Mouse (Mus musculus): Measurements from ENCODE around the gene Tcaim.
"Not testable (repeated sequence)": the region's sequence is repeated elsewhere in the genome, so short reads cannot be mapped to it uniquely, and the experiment has no call there.

The Tcaim gene

GRCm38 (mm10) chr9:122855141-122855540, 49.8 kb downstream of the Tcaim start:
- not testable (repeated sequence) for DNase-seq

- no peak for DNase-seq
These were observed 50.3 kb downstream of the Tcaim start for GRCm38 (mm10) chr9:122855617-122856016.

GRCm38 (mm10) chr9:122856716-122857115, 51.4 kb downstream of the Tcaim start:
- no peak for DNase-seq

GRCm38 (mm10) chr9:122860752-122861151, 55.4 kb downstream of the Tcaim start:
- no peak for DNase-seq

DNA sequence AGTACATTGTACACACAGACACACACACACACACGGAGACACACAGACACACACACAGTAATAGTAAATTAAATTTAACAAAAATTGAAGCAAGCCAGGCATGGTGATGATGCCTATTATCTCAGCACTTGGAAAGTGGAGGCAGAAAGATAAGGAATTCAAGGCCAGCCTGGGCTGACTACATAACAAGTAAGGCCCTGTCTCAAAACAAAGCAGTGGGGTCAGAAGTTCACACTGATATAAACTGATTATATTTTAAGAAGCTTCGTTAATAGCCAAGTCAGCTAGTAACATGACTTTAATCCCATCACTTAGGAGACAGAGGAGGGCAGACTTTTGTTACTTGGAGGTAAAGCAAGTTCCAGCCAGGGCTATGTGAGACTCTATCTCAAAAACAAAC, 58.4 kb downstream of the Tcaim start:
- no peak for DNase-seq

- DNase-seq: no peak
These were observed 59.5 kb downstream of the Tcaim start for GRCm38 (mm10) chr9:122864848-122865247.

DNA sequence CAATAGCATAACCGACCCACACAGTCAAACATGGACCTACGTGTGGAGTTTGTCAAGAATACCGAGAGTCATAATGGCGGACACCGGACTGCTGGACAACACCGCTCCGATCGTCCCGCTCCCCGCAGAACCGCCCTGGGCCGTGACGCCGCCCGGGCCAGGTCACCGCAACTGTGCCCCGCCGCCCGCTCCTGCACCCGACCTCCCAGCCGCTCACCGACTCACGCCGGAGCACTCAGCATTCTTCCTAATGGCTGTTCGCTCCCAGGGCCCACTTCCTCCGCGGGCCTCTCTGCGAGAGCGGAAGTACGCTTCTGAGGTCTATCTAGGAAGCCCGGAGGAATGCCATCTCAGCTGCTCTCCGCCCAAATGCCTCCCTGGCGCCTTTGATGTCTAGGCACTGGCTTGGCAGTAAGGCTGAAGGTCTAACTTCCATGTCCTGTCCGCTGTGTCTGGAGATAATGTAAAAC, 60.4 kb downstream of the Tcaim start, which contains the start of gene Zfp445:
Gene Zfp445 (minus strand): TSS at position 310 of the 470 bp plus-strand sequence.
- peak; percentile 81 to 91 for DNase-seq

DNA sequence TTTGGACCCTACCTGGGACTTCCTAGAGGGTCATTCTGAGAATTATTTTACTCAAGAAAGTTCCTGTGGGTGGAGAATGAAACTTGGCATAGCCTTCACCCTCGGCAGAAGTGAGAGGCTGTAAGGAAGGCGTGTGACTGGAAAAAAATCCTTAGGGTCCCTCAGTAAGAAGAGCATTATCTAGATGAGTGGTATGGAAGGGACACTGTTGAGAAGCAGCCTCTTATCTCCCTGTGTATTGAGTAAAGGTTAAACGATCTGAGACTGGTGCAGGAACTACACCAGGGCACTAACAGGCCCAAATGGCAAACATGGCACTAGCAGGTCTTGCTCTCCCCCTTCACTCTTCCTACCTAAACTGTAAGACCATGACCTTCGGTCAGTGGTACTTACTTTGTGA, 60.9 kb downstream of the Tcaim start:
- no peak for DNase-seq

DNA sequence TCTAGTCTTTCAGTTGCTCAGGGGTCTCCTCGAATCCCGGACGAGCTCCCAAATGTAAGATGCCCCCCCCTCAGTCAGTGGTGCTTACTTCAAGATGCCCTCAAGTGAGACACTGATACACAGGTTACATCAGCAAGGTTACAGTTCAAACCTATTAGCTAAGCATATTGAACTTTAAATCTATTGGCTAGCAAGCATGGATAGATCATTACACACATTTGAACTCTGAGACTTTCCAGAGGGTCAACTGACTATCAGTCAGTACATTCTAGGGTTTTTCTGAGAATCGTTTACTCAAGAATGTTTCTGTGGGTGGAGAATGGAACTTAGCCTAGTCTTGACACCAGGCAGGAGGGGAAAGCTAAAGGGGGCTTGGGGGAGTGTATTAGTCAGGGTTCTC, 67.3 kb downstream of the Tcaim start:
- no peak for DNase-seq

DNA sequence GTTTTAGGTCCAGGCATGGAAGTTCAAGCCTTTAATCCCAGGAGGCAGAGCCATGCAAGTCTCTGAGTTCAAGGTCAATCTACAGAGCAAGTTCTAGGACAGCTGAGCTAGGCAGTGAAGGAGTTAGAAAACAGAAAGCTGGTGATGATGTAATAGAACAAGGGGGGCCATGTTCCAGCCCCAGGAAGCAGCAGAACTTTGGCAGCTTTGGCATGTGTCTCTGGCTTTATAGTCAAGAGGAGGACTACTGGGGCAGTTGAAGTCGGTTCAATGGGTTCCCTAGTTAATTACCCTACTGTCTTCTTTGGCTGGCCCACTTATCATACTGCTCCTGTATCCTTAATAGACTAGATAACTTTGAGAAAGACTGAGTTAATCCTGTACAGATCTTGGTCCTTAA, 69.3 kb downstream of the Tcaim start:
- DNase-seq: no peak

DNA sequence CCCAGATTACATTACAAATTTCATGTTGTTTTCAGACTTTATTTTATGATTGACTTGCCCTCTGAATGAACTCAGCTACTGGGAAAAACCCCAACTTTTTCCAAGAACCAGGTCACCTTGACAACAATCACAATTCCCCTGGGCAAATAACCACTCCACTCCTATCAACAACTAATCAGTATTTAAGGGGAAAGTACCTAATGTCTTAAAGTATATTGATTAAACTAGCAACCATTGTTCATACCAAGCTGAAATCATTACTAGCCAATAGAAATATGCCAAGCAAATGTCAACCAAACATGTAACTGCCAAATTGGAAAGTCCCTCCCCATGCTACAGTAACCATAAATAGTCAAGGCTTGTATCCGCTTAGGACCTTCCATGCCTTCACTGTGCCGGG, 69.8 kb downstream of the Tcaim start:
- DNase-seq: no peak

DNA sequence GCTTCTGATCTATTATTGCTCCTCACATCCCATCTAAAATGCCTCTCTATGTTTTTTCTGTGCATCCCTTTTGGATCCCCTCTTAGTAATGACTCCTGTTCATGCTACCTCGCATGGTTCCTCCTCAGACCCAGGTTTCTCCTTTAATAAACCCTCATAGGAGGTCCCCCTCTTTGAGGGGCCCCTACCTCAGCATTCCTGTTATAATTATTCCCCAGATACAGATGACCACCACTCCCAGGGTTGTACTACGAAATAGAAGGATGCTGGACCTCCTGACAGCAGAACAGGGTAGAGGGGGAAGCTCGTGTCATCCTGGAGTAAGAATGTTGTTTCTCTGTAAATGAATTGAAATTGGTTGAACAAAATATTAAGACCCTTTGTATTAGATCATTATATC, 80.0 kb downstream of the Tcaim start, which contains the start of gene Zkscan7:
Gene Zkscan7 (plus strand): TSS at position 301 of the 400 bp plus-strand sequence.
- no peak for DNase-seq
